Mouse (Mus musculus): ENCODE results near the gene Prkag2.
A peak's percentile ranks its signal among the peaks of the same experiment; 100 is the strongest.

Gene Prkag2

GRCm38 (mm10) chr5:24968792-24969191 lies 131.7 kb downstream of the Prkag2 start:
- no peak for DNase-seq (ENCODE audit: low read depth)

DNA sequence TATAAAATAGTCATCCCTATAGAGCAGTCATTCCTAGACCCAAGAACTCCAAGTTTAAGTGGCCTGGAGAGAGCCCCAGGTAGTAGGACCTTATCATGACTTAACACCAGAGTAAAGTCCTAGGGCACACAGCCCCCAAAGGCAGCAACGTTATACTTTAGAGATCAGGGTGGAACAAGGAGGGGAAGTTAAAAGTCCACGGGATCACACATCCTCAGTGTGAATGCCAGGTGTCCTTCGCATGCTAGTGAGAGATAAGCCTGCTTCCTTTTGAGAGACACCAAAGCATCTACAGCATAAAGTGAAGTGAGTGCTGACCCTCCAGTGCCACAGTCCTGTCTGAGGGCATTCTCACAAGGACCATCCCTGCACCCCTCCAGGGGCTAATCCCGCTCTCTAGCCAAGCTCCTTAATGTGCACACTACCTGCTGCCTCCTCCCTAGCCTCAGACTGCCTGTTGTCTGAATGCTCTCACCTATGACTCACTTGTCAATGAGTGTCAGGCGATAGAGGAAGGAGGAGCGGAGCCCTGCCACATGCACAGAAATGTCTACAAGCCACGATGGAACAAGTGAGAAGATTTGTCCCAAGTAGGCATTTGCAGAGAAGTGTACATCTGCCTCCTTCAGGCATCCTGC lies 132.4 kb downstream of the Prkag2 start:
- DNase-seq (ENCODE audit: low read depth), result no peak

DNA sequence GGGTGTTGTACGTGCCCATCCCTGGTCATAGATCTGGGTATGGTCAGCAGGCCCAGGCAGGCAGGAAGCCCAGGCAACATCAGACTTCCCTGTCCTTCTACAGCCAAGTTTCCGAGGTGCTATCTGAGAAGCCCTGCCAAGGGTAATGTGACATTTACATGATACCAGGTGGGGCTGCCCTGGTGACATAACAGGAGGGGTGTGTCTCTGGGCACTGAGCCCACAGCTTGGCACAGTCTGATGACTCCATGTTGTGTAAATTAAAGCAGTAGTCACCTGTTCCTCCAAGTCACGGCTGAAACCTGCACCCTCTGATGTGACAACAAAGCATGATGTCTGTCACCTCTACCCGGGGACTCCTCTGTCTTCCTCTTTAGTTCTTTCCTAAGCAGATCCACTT lies 136.7 kb downstream of the Prkag2 start:
- no peak for DNase-seq (ENCODE audit: low read depth)

GRCm38 (mm10) chr5:24960791-24961190 lies 139.7 kb downstream of the Prkag2 start:
- DNase-seq (ENCODE audit: low read depth), result no peak

DNA sequence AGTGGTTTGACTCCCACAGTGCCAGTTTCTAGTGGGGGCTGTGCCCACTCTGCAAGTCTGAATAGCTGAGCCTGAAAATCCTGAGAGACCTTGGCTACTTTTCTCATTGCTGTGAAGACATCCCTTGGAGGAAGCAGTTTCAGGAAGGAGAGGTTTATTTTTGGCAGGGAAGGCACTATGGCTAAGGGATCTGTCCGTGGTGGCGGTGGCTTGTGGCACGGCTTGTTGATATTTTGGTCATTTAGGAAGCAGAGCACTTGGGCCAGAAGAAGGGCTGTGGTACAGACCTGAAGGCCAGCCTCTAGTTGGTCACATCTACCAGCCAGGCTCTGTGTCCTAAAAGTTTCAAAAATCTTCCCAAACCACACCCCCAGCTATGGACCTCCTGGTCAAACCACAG lies 140.7 kb downstream of the Prkag2 start:
- no peak for DNase-seq (ENCODE audit: low read depth)

DNA sequence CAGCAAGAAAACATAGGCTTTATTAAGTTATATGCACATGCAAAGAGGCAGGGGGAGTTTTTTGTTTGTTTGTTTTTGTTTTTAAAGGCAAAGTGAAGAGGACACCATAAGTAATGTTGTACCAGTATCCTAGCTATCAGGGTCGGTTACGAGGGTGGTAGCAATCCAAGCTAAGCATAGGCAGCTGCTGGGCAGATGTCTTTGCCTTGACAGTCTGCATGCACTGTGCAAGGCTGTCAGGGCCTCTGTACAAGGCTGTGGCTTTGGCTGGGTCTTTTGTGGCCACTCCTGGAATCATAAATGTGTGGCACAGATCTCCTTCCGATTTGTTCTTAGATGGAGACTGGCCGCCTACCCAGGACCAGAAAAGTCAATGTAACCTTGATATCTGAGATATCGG lies 141.8 kb downstream of the Prkag2 start:
- no peak for DNase-seq (ENCODE audit: low read depth)

DNA sequence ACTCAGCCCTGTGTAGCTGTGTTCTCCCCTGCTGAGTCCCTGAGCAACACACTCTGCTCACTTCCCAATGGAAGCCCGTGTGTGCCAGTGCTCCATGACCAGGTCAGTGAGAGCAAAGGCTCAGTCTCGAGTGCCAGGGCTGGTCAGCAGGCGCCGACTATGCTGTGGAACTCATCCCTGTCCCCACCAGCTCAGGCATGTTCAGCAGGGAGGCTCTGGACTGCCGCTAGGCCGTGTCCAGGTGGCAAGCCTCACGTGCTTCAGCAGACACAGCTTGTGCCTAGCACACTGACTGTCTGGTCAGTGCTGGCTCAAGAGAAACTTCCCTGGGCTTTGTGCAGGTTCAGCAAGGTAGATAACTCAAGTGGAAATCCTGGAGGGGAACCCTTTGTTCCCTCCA lies 143.6 kb downstream of the Prkag2 start:
- no peak for DNase-seq (ENCODE audit: low read depth)

GRCm38 (mm10) chr5:24952842-24953741 lies 147.3 kb downstream of the Prkag2 start:
- no peak for DNase-seq (ENCODE audit: low read depth)

DNA sequence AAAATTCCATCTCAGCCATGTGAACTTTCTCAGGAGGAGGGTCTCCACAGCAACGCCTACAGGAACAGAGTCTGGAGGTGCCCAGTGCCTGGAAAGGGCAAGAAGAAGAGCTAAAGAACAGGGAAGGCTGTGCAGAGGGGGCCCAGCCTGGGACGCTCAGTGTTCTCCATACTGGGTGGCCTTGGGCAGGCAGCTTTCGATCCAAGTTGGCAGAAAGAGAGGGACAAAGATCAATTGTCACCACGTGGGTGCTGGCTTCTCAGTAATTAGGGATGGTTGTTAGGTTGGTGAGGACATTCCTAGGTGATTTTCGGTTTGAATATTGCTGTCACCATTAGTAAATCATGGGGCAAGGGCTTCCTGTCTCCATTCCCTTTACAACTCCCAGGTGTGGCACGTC lies 148.2 kb downstream of the Prkag2 start:
- no peak for DNase-seq (ENCODE audit: low read depth)

DNA sequence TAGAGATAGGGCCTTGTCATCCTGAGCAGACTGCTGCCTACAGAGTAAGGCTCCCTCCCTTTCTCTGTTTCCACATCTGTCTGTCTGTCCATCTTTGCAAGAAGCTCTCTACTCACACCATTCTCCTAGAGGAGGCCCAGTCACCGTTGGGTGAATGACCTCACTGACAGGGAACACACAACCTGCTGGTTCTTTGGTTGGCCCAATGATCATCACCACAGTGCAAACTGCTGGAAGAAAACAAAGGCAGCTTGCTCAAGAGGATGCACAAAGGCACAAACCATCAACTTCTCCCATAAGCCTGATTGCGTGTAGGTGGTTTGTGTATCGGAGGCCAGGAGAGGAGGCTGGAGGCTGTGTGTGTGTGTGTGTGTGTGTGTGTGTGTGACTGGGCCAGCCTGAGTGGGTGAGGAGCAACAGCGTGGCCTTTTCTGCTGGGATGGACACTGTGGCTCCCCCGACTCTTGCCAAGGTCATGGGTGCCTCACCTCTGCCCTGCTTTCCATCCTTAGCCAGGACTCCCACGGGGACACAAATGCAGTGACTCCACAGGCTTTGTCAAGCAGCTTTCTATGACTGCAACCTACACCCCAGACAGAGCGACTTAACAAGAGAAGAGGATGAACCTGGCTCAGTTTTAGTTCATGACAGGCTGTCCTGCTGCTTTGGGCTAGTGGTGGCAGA lies 149.4 kb downstream of the Prkag2 start:
- no peak for DNase-seq (ENCODE audit: low read depth)

GRCm38 (mm10) chr5:24950039-24950438 lies 150.4 kb downstream of the Prkag2 start:
- no peak for DNase-seq (ENCODE audit: low read depth)

DNA sequence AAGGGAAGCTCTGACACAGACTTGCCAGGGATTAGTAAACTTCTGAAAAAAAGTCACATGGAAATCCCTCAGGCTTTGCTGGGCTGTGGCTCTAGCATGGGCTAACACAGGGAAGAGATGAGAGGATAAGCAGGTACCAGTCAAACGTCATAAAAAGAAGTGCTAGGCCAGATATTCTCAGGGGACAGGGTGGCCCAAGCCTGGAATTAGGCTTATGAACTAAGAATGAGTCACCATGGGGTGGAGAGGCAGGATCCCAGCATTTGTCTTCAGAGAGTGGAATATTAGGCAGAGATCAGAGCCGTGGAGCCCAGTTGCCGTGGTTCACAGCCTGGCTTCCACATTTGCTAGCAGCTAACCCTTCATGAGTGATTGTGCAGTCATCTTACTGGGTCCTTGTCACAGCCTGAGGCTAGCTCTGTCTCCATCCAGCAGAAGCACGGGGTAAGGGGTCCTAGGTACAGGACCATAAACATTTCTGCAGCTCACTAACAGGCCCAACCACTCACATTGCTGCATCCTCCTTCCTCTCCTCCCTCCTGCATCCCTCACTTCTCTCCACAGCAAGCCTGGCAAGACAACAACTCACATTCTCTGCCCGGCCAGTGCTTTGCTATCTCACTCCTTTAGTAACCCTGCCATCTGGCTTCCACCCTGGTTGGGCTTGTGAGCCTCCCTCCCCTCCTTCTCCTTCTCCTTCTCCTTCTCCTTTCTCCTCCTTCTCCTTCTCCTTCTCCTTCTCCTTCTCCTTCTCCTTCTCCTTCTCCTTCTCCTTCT lies 162.2 kb downstream of the Prkag2 start:
- DNase-seq (ENCODE audit: low read depth), result no peak

DNA sequence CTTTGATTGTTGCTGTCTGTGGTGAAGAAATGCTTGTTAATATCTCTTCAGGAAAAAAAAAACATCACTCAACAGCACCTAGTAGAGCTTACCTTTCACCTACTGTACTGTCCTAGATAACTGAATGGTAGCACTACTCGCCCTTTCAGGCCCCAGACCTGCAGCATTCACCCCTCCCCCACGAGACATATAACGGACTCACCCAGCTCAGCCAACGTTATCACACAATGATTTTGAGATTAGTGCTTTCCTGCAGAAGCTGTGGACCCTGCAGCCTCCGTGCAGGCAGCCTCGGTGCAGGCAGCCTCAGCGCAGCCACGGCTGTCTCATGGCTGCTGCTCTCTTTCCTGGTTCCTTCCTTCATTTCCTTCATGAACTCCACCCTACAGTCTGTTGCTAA lies 164.0 kb downstream of the Prkag2 start:
- no peak for DNase-seq (ENCODE audit: low read depth)

GRCm38 (mm10) chr5:24935446-24935845 lies 165.0 kb downstream of the Prkag2 start:
- DNase-seq (ENCODE audit: low read depth), result no peak

DNA sequence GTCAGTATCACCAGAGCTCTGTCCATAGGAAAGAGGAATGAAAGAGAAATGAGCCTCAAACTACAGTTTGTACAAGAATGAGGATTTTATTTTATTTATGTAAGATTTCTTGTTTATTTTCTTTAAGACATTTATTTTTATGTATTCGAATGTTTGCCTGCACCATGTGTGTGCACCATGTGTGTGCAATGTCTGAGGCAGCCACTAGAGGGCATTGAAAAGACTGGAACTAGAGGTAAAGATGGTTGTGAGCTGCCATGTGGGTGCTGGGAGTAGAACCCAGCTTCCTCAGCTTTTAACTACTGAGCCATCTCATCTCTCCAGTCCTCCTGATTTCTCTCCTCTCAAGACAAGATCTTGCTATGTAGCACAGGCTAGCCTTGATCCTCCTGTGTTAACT lies 166.7 kb downstream of the Prkag2 start:
- peak; percentile 19 for DNase-seq (ENCODE audit: low read depth)

DNA sequence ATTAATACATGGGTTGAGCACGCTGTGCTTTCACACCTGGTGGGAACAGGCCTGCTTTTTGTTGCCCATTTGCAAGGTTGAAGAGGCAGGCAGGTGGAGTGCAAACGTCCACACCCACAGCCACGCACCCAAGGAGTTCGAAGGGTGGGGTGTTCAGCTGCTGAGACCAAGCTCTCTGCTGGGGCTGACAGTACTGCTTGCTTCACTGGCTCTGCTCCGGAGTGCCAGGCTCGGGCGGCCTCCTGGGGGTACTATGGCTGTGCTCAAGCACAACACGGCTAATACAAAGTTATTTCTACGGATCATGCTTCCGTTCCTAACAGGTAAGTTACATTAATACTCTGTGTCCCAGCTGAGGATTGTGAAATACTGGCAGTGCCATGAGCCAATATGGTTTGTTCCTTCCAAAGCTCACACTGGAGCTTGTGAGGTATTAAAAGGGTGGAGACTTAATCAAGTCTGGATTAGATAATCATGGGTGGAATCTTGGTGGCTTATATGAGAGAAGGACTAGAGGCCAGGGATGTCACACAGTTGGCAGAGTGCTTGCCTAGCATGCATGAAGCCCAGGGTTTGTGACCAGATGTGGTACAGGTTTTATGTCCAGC lies 168.8 kb downstream of the Prkag2 start:
- no peak for DNase-seq (ENCODE audit: low read depth)

DNA sequence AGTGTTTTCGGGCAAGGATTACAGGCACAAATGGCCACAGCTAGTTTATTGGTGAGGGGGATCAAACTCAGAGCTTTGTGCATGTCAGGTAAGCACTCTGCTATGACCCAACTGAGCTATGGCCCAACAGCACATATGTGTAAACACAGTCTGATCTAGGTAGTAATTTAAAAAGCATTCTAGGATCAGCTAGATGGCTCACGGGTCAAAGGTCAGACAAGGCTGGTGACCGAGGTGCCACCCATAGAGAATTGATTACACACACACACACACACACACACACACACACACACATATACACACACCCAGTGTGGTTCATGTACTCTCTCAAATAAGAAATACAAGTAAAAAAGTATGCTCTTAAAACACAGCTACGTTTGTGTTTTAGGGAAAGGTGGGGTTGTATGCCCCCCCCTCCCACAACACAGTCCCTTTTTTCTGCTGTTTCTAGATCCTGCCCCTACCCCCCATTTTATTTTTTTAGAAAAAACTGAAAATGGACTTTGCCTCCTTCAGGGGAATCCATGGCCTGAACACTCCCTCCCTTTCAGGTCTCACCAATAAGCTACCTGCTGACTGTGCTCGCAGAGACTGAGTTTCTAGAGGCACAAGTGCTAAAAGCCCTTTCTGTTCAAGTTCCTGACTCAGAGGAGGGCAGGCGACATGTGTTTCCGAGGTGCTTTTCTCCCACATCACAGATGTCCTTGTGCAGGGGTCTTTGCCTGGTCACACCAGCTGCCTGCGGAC lies 169.4 kb downstream of the Prkag2 start:
- no peak for DNase-seq (ENCODE audit: low read depth)

DNA sequence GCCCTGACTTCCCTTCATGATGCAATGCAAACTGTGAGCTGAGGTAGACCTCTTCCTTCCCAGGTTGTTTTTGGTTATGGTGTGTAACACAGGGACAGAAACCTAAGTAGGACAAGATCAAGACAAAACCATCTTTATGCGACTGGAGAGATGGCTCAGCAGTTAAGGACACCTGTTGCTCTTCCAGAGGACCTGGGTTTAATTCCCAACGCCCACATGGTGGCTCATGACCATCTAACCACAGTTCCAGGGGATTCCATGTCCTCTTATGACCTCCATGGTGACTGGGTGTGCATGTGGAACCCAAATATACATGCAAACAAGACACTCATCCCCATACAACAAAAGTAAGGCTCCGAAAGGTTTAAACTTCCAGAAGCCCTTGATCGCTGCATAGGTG lies 171.6 kb downstream of the Prkag2 start:
- no peak for DNase-seq (ENCODE audit: low read depth)

DNA sequence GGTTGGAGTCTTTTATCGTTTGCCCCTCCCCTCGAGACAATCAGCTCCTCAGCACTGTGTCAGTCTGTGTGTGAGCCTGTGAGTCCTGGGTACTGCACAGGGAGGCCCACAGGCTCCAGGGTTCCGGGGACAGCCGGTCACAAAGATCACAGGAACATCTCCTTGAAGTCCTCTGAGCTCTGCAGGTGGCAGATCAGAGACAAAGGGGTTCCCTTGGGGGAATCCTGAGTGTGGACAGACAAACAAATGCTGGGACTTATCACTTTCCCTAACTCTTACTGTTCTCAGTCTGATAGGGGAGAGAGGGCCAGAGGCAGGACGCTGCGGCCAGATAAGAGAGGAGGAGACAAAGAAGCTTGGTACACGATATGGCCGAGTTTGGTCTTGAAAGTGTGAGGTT lies 172.7 kb downstream of the Prkag2 start:
- no peak for DNase-seq (ENCODE audit: low read depth)

GRCm38 (mm10) chr5:24919155-24919554 lies 181.3 kb downstream of the Prkag2 start:
- no peak for DNase-seq (ENCODE audit: low read depth)

- no peak for DNase-seq (ENCODE audit: low read depth)
Measured at GRCm38 (mm10) chr5:24916511-24916910, 183.9 kb downstream of the Prkag2 start.
